Mouse (Mus musculus): ENCODE results near the gene Ralgps1. TPM values are rescaled to one million over a fixed set of nuclear protein-coding genes. Genes with fewer than 3 reads are reported as not detected.

Ralgps1 gene
- polyA plus RNA-seq, 1 experiment from 2014 or later: 5.1 TPM

GRCm38 (mm10) chr2:33154751-33155372, 216.4 kb downstream of the Ralgps1 start:
- Histone ChIP-seq H3K36me3 (no peaks in the 10 kb centered on the region), H3K4me2 (replicated peaks) (no peak overlapping the region), H3K4me3 (no peak overlapping the region), H3K4me1 (peaks cover 18% of the 10 kb centered on the region), H3K9me3 (no peaks in the 10 kb centered on the region), H3K27me3 (no peaks in the 10 kb centered on the region), H3K27ac (no peak overlapping the region; the same call in 1 of the 2 replicates), H3K9ac (no peak overlapping the region)
- WGBS: 23% methylated on average over 5 of the region's 5 CpGs
- ATAC-seq (ENCODE audit: low FRiP score, low read depth): no peak; the same call in 1 of the 2 replicates

GRCm38 (mm10) chr2:33146994-33147393, 224.3 kb downstream of the Ralgps1 start:
- Histone ChIP-seq H3K9ac (no peak overlapping the region), H3K27me3 (no peaks in the 10 kb centered on the region), H3K36me3 (no peaks in the 10 kb centered on the region), H3K4me3 (no peak overlapping the region), H3K4me1 (no peaks in the 10 kb centered on the region), H3K27ac (no peak overlapping the region), H3K9me3 (no peaks in the 10 kb centered on the region), H3K4me2 (replicated peaks) (no peak overlapping the region)
- ATAC-seq (ENCODE audit: low FRiP score, low read depth): no peak
- 80% methylated on average over 4 of the region's 4 CpGs for WGBS

- WGBS: 85% methylated on average over 2 of the region's 2 CpGs
- no peaks in the 10 kb centered on the region for H3K9me3 ChIP-seq
- no peaks in the 10 kb centered on the region for H3K4me1 ChIP-seq
Measured at GRCm38 (mm10) chr2:33143292-33143691, 228.0 kb downstream of the Ralgps1 start.

GRCm38 (mm10) chr2:33138491-33138890, 232.8 kb downstream of the Ralgps1 start:
- Histone ChIP-seq H3K4me2 (replicated peaks) (no peak overlapping the region), H3K27me3 (peaks cover 17% of the 10 kb centered on the region), H3K4me1 (no peaks in the 10 kb centered on the region), H3K9ac (no peak overlapping the region), H3K4me3 (no peak overlapping the region), H3K27ac (no peak overlapping the region), H3K36me3 (no peaks in the 10 kb centered on the region), H3K9me3 (no peaks in the 10 kb centered on the region)
- 84% methylated on average over 2 of the region's 2 CpGs for WGBS
- no peak for ATAC-seq (ENCODE audit: low FRiP score, low read depth)

More at GRCm38 (mm10) chr2:33143292-33143691, 228.0 kb downstream of the Ralgps1 start:
- no peaks in the 10 kb centered on the region for H3K27me3 ChIP-seq
- H3K4me3 ChIP-seq: no peak overlapping the region
- H3K9ac ChIP-seq: no peak overlapping the region
- no peak overlapping the region for H3K4me2 ChIP-seq (replicated peaks)
- no peak overlapping the region for H3K27ac ChIP-seq
- ATAC-seq (ENCODE audit: low FRiP score, low read depth): no peak
- H3K36me3 ChIP-seq: no peaks in the 10 kb centered on the region

GRCm38 (mm10) chr2:33137731-33138130, 233.6 kb downstream of the Ralgps1 start:
- ATAC-seq (ENCODE audit: low FRiP score, low read depth): no peak
- Histone ChIP-seq H3K36me3 (no peaks in the 10 kb centered on the region), H3K4me1 (no peaks in the 10 kb centered on the region), H3K9me3 (no peaks in the 10 kb centered on the region), H3K27me3 (peaks cover 23% of the 10 kb centered on the region), H3K4me2 (replicated peaks) (no peak overlapping the region), H3K9ac (no peak overlapping the region), H3K27ac (no peak overlapping the region), H3K4me3 (no peak overlapping the region)
- WGBS: 88% methylated on average over 4 of the region's 4 CpGs

- no peak for ATAC-seq (ENCODE audit: low FRiP score, low read depth)
- H3K27me3 ChIP-seq: peaks cover 27% of the 10 kb centered on the region
- whole genome bisulfite sequencing: 91% methylated on average over 9 of the region's 9 CpGs
Measured at GRCm38 (mm10) chr2:33137244-33137643, 234.0 kb downstream of the Ralgps1 start.

GRCm38 (mm10) chr2:33136366-33136765, 234.9 kb downstream of the Ralgps1 start:
- peaks cover 4% of the 10 kb centered on the region; the same call in 1 of the 2 replicates for H3K4me1 ChIP-seq
- H3K27me3 ChIP-seq: peaks cover 36% of the 10 kb centered on the region
- no peak overlapping the region for H3K4me3 ChIP-seq
- H3K9me3 ChIP-seq: no peaks in the 10 kb centered on the region
- no peak for ATAC-seq (ENCODE audit: low FRiP score, low read depth)
- WGBS: 85% methylated on average over 6 of the region's 6 CpGs
- no peak overlapping the region for H3K4me2 ChIP-seq (replicated peaks)
- no peak overlapping the region for H3K9ac ChIP-seq
- no peak overlapping the region for H3K27ac ChIP-seq
- no peaks in the 10 kb centered on the region for H3K36me3 ChIP-seq

More at GRCm38 (mm10) chr2:33137244-33137643, 234.0 kb downstream of the Ralgps1 start:
- Histone ChIP-seq H3K36me3 (no peaks in the 10 kb centered on the region), H3K9ac (no peak overlapping the region), H3K4me2 (replicated peaks) (no peak overlapping the region), H3K4me3 (no peak overlapping the region), H3K4me1 (no peaks in the 10 kb centered on the region), H3K27ac (no peak overlapping the region), H3K9me3 (no peaks in the 10 kb centered on the region)

GRCm38 (mm10) chr2:33134766-33135490, 236.4 kb downstream of the Ralgps1 start:
- no peak overlapping the region for H3K4me3 ChIP-seq
- ATAC-seq (ENCODE audit: low FRiP score, low read depth): no peak
- H3K27ac ChIP-seq: no peak overlapping the region
- no peak overlapping the region for H3K9ac ChIP-seq
- H3K27me3 ChIP-seq: peaks cover 37% of the 10 kb centered on the region
- H3K4me2 ChIP-seq (replicated peaks): no peak overlapping the region
- no peaks in the 10 kb centered on the region for H3K36me3 ChIP-seq
- H3K9me3 ChIP-seq: no peaks in the 10 kb centered on the region
- peaks cover 6% of the 10 kb centered on the region for H3K4me1 ChIP-seq
- 80% methylated on average over 7 of the region's 7 CpGs for WGBS

- Histone ChIP-seq H3K9me3 (no peaks in the 10 kb centered on the region), H3K27me3 (peaks cover 44% of the 10 kb centered on the region), H3K4me1 (peaks cover 16% of the 10 kb centered on the region), H3K27ac (no peak overlapping the region), H3K36me3 (no peaks in the 10 kb centered on the region), H3K9ac (no peak overlapping the region), H3K4me3 (no peak overlapping the region), H3K4me2 (replicated peaks) (no peak overlapping the region)
- 12% methylated on average over 7 of the region's 7 CpGs for WGBS
- ATAC-seq (ENCODE audit: low FRiP score, low read depth): no peak
Measured at GRCm38 (mm10) chr2:33132306-33132705, 239.0 kb downstream of the Ralgps1 start.

- Histone ChIP-seq H3K4me1 (peaks cover 16% of the 10 kb centered on the region), H3K27me3 (peaks cover 44% of the 10 kb centered on the region), H3K36me3 (no peaks in the 10 kb centered on the region), H3K9me3 (no peaks in the 10 kb centered on the region), H3K4me2 (replicated peaks) (peak within 1 kb of the TSS; percentile 98), H3K27ac (no peak within 1 kb of the TSS; the same call in 1 of the 2 replicates), H3K4me3 (peak within 1 kb of the TSS; percentile 71), H3K9ac (peak within 1 kb of the TSS; percentile 83)
- no peak; the same call in 1 of the 2 replicates for ATAC-seq (ENCODE audit: low FRiP score, low read depth)
- 1% methylated on average over 22 of the region's 22 CpGs for WGBS
Measured at GRCm38 (mm10) chr2:33131500-33132092, 239.7 kb downstream of the Ralgps1 start, which contains the start of gene Garnl3. TSS of gene Garnl3 (minus strand) at chr2:33131654.

- peak overlapping the region; percentile 71 for H3K4me3 ChIP-seq
- H3K27me3 ChIP-seq: peaks cover 44% of the 10 kb centered on the region
- H3K36me3 ChIP-seq: no peaks in the 10 kb centered on the region
- WGBS: under 1% methylated on average over 53 of the region's 55 CpGs
- H3K9me3 ChIP-seq: no peaks in the 10 kb centered on the region
- ATAC-seq (ENCODE audit: low FRiP score, low read depth): peak; percentile 90
- H3K4me2 ChIP-seq (replicated peaks): peak overlapping the region; percentile 98
- peaks cover 16% of the 10 kb centered on the region for H3K4me1 ChIP-seq
- peak overlapping the region; percentile 83 for H3K9ac ChIP-seq
- H3K27ac ChIP-seq: no peak overlapping the region; the same call in 1 of the 2 replicates
Measured at GRCm38 (mm10) chr2:33130526-33131483, 240.5 kb downstream of the Ralgps1 start.

Measured in limb, embryonic 13.5 days (tissue).